Mouse (Mus musculus): Measurements from ENCODE around the gene Mindy4. TPM values are rescaled to one million over a fixed set of nuclear protein-coding genes. Genes with fewer than 3 reads are reported as not detected.

Gene Mindy4
- 1.9 and 2.2 TPM in 2 replicates for polyA plus RNA-seq (2015; fragmentation: Nextera tagmentation; extraction: Ambion mirVana)

DNA sequence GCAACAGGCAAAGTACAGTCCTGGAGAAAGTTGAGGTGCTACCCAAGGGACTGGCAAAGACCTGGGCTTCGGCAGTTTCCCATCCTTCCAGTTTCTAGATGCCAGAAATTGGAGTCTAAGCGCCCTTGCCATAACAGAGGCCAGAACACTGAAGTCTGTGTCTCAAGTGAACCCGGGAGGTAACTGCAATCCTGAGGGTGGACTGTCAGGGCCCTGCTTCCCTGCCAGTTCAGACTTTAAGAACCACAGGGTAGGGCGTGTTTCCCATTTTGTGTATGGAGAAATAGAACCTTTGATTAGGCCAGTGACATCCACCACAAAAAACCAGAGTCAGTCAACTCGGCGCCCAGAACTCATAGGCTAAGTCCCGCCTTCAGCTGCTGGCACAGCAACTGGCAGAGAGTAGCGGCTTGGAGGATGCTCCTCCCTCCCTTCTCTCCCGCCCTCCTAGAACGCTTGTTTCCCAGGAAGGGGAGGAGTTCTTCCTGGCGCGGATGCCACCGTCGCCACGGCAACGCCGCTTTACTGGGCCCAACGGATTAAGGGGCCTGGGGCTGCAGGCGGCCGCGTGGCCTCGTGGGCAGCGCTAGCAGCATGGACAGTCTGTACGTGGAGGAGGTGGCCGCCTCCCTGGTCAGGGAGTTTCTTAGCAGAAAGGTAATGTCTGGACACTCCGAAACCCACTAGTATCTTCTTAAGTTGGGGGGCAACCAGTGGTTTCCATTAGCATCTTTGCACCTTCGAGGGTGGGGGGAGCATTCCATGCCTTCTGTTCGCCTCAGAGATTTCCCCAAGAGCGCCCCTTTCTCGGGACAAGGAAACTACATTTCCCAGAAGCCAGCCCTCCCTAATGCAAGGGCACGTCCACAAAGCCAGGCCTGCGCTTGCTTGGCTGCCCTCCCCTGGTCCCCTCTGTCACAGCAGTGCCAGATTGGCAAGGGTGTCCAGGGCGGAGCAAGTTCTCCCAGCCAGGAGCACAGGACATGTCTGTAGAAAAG is at the start of gene Mindy4:
TSS of gene Mindy4 (plus strand) at position 471 of the 998 bp plus-strand sequence.

DNA sequence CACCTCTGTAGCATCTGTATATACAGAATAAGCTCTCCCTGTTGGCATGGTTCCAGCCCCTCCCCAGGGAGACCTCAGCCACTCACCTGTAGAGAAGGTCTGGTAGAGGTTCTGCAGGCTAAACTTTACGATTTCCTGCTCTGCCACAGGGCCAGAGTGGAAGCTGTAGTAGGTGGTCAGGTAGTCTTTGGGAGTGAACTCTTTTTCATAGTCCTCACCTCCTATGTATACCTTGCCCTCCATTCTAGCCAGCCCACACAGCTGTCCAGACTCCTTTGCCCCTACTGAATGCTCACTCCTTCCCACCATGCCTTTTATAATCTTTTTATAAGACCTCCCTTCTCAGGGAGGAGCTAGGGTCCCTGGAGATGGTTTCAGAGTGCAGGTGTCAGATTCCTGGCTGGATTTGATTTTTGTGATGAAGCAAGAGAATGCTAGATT is 28.4 kb upstream of the Mindy4 start, which contains the start of gene Inmt:
TSS of gene Inmt (minus strand) at position 303 of the 441 bp plus-strand sequence.

DNA sequence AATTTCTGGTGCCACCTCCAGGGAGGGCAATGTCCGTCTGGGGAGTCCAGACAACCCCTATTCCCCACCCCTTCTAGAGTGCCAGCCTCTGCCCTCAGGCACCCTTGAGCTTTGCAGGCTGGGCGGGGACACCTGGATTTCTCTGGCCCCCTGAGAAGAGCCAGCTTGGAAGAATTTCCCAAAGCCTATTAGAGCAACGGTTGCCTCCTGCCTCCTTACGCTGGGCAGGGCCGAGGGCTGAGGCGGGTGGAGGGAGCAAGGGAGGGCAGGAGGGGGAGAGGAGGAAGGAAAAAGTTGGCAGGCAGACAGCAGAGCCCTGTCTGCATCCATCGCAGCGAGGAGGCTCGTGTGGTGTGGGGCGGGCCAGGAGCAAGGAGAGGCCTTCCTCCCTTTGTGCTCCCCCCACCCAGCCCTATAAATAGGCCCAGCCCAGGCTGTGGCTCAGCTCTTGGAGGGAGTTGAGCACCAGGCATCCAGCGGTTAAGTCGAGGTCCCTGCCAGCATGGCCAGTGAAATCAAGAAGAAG is 132.9 kb downstream of the Mindy4 start, which contains the start of gene Aqp1:
TSS of gene Aqp1 (plus strand) at position 444 of the 526 bp plus-strand sequence.

Other genes with a start within 250 kb of the Mindy4 start
- 4.4 and 6.6 TPM in 2 replicates for gene Nod1, start 230.8 kb upstream of the Mindy4 start, polyA plus RNA-seq (2015; fragmentation: Nextera tagmentation; extraction: Ambion mirVana)
- 11.0 and 13.1 TPM in 2 replicates for gene Ggct, start 210.4 kb upstream of the Mindy4 start, polyA plus RNA-seq (2015; fragmentation: Nextera tagmentation; extraction: Ambion mirVana)
- gene Gars, start 165.4 kb upstream of the Mindy4 start, polyA plus RNA-seq (2015; fragmentation: Nextera tagmentation; extraction: Ambion mirVana) = 86.7 and 89.7 TPM in 2 replicates
- gene Crhr2, start 70.4 kb upstream of the Mindy4 start, polyA plus RNA-seq (2015; fragmentation: Nextera tagmentation; extraction: Ambion mirVana) = not detected in 2 replicates
- gene Inmt, start 28.3 kb upstream of the Mindy4 start, polyA plus RNA-seq (2015; fragmentation: Nextera tagmentation; extraction: Ambion mirVana) = 0.14 TPM in 1 of 2 replicates, not detected in the other
- gene Aqp1, start 133.0 kb downstream of the Mindy4 start, polyA plus RNA-seq (2015; fragmentation: Nextera tagmentation; extraction: Ambion mirVana) = 278 and 303 TPM in 2 replicates
- gene Ghrhr, start 172.9 kb downstream of the Mindy4 start, polyA plus RNA-seq (2015; fragmentation: Nextera tagmentation; extraction: Ambion mirVana) = 0.25 and 0.36 TPM in 2 replicates
- 0.08 and 0.13 TPM in 2 replicates for gene Adcyap1r1, start 248.6 kb downstream of the Mindy4 start, polyA plus RNA-seq (2015; fragmentation: Nextera tagmentation; extraction: Ambion mirVana)